Mouse (Mus musculus) kidney, adult 2 months (tissue): ENCODE results near the gene Npy4r. TPM values are rescaled to one million over a fixed set of nuclear protein-coding genes. Genes with fewer than 3 reads are reported as not detected.

Experiments used
- DNase-seq: peaks from one replicate; pipeline ENCODE4 v3.0.0; 2021
- H3K27ac ChIP-seq: fragments of 200-500 bp; 2 replicates; pipeline ENCODE4 v1.5.1; 2012; ENCODE audit warnings: low read depth, low read length, control low read depth, inconsistent platforms; ENCODE audit not compliant: insufficient read depth
- H3K27me3 ChIP-seq: fragments of 200-500 bp; replicated peaks from 2 replicates; pipeline ENCODE4 v1.6.1; 2012; ENCODE audit warnings: mild to moderate bottlenecking, moderate library complexity, low read length, inconsistent platforms; ENCODE audit not compliant: control insufficient read depth, insufficient read depth
- H3K36me3 ChIP-seq: fragments of 200-500 bp; 2 replicates; pipeline ENCODE4 v1.6.1; 2012; ENCODE audit warnings: mild to moderate bottlenecking, moderate library complexity, low read length, inconsistent platforms; ENCODE audit not compliant: control insufficient read depth, insufficient read depth
- H3K4me1 ChIP-seq: fragments of 200-500 bp; 2 replicates; pipeline ENCODE4 v1.6.1; 2011; ENCODE audit warnings: low read length; ENCODE audit not compliant: control insufficient read depth, insufficient read depth
- H3K4me3 ChIP-seq: fragments of 200-500 bp; 2 replicates; pipeline ENCODE4 v1.5.1; 2011; ENCODE audit warnings: mild to moderate bottlenecking, low read depth, low read length, control low read depth; ENCODE audit not compliant: insufficient read depth
- CTCF ChIP-seq: fragments of 200-500 bp; conservative IDR thresholded peaks from 2 replicates; pipeline ENCODE4 v1.5.1; 2011; ENCODE audit warnings: low read depth, mild to moderate bottlenecking, control low read depth, low read length, moderate library complexity, mixed read lengths; ENCODE audit not compliant: insufficient read depth, insufficient read length
- POLR2A ChIP-seq: fragments of 200-500 bp; IDR thresholded peaks from one replicate; pipeline ENCODE4 v1.6.1; 2011; ENCODE audit warnings: low read depth, low read length, control low read depth
- WGBS: fragments of 180-500 bp; shearing (Covaris S2); methylation state at CpG from one replicate; pipeline ENCODE4 v1.1.7; 2018; 5-methylcytosine and 5-hydroxymethylcytosine counted together
- polyA plus RNA-seq: library from polyadenylated mRNA; depleted of rRNA; stranded (reverse); fragments of >200 nt; gene quantifications from 2 replicates; pipeline ENCODE4 v1.2.3, GENCODE M21; 2012

Gene Npy4r
- polyA plus RNA-seq, 1 experiment: 0.06 TPM

DNA sequence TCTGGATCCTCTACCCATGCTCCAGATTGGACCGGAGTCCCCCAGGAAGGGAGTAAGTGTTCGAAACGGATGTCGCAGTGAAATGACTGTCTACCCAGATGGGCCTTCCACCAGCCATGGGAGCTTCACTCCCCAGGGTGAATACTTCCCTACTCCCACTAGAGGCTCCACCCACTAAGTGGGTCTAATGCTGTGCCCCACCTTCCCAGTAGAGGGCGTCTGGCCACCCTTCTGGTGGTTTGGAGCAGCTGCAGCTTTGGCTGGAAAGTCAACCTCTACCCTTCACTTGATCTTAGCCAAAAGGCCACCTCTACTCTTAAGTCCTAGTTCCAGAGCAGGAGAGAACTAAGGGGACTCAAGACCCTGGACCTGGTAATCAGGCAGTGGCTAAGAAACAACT lies 36.3 kb upstream of the Npy4r start:
- WGBS: 74% methylated on average over 5 of the region's 5 CpGs
- no peaks in the 10 kb centered on the region for H3K36me3 ChIP-seq
- peak; percentile 83 for TF ChIP-seq CTCF
- TF ChIP-seq POLR2A: no peak
- no peaks in the 10 kb centered on the region for H3K27me3 ChIP-seq
- no peak overlapping the region for H3K4me3 ChIP-seq
- DNase-seq: peak; percentile 63
- H3K27ac ChIP-seq: no peak overlapping the region
- no peaks in the 10 kb centered on the region for H3K4me1 ChIP-seq

DNA sequence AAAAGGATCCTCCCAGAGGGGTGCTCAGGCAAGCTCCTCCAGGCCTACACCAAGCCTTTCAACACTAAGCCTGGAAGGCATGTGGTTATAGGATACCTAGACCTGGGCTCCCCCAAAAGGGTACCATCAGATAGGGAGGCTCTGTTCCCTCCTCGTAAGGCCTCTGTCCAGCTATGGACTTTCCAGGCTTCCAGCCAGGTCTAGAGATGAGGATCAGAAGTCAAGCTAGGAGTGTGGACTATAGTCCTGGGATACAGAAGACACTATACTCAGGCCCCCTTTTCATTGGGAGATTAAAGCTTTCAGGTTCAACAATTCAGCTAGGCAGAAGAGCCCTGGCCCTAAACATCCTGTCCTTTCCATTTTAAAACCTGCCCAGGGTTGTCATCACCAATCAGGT lies 30.8 kb upstream of the Npy4r start:
- Histone ChIP-seq H3K36me3 (no peaks in the 10 kb centered on the region), H3K27ac (no peak overlapping the region), H3K27me3 (no peaks in the 10 kb centered on the region), H3K4me1 (no peaks in the 10 kb centered on the region), H3K4me3 (no peak overlapping the region)
- WGBS: 94% methylated on average over 1 of the region's 1 CpGs
- TF ChIP-seq CTCF (no peak), POLR2A (no peak)
- peak; percentile 60 for DNase-seq

DNA sequence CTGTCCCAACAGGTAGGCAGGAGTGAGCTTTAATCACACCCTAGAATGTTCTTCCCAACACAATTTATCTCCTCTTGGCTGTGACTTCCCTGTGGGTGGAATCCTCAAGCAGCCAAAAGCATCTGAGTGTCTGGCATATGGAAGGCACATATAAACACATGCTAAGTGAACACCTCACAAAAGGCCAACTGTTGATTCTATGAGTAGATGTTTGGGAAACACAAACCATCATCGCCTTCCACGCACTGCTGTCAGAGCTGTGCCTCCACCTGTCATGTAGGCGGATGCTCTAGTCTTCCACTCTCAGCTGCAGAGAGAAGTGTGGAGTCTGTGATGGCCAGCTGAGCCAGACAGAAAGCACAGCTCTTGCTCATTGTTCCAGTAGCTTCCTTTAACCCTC lies 27.1 kb upstream of the Npy4r start:
- no peaks in the 10 kb centered on the region for H3K36me3 ChIP-seq
- no peak for TF ChIP-seq CTCF
- no peak for TF ChIP-seq POLR2A
- no peak for DNase-seq
- H3K27ac ChIP-seq: no peak overlapping the region
- 87% methylated on average over 3 of the region's 3 CpGs for WGBS
- no peak overlapping the region for H3K4me3 ChIP-seq
- H3K27me3 ChIP-seq: no peaks in the 10 kb centered on the region
- H3K4me1 ChIP-seq: no peaks in the 10 kb centered on the region

GRCm38 (mm10) chr14:34171107-34171506 lies 18.8 kb upstream of the Npy4r start:
- Histone ChIP-seq H3K4me1 (no peaks in the 10 kb centered on the region), H3K27me3 (no peaks in the 10 kb centered on the region), H3K36me3 (no peaks in the 10 kb centered on the region), H3K4me3 (no peak overlapping the region), H3K27ac (no peak overlapping the region)
- no peak for TF ChIP-seq CTCF
- TF ChIP-seq POLR2A: no peak
- no peak for DNase-seq
- WGBS: 90% methylated on average over 3 of the region's 3 CpGs

- H3K4me1 ChIP-seq: 0 out of 2 replicates have a peak, but pooled peaks cover 2% of the 10 kb centered on the region
- WGBS: 52% methylated on average over 12 of the region's 12 CpGs
- no peaks in the 10 kb centered on the region for H3K36me3 ChIP-seq
- no peak overlapping the region for H3K27ac ChIP-seq
- no peak for DNase-seq
- no peaks in the 10 kb centered on the region for H3K27me3 ChIP-seq
- TF ChIP-seq CTCF: no peak
- TF ChIP-seq POLR2A: no peak
- no peak overlapping the region for H3K4me3 ChIP-seq
Measured at GRCm38 (mm10) chr14:34155752-34156151, 3.5 kb upstream of the Npy4r start.

DNA sequence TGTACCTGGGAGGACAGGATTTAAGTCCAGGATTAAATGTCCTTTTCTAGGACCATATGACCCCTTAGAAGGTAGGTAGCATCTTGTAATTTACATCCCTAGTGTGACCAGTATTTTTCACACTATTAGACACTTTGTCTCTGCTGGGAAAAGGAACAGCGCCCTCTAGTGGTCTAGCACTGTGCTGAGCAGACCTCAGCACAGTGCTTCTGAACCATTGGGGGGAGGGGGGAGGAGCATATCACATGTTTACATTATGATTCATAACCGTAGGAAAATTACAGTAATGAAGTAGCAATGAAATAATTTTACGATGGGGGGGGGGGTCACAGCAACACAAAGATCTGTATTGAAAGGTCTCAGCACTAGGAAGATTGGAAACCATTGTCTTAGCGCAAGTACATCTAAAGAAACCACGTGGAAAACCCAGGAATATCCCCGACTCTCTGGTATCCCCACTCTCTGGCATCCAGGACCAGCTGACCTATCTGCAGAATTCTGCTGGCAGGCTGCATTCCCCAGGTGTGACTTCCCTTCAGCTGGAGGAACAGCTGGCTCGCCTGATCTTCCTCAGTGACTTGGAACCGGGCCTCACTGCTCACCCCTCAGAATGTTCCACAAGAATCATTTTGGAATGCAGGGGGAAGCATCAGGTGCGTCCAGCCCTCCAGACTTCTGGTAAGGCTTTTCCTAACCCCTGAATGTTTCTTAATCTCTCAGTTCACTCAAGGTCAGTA lies 2.5 kb upstream of the Npy4r start:
- Histone ChIP-seq H3K27me3 (no peaks in the 10 kb centered on the region), H3K4me1 (0 out of 2 replicates have a peak, but pooled peaks cover 2% of the 10 kb centered on the region), H3K36me3 (no peaks in the 10 kb centered on the region), H3K4me3 (no peak overlapping the region), H3K27ac (no peak overlapping the region)
- 47% methylated on average over 9 of the region's 9 CpGs for WGBS
- peak; percentile 34 for DNase-seq
- TF ChIP-seq CTCF: peak; percentile 58
- no peak for TF ChIP-seq POLR2A

- no peaks in the 10 kb centered on the region for H3K36me3 ChIP-seq
- WGBS: 95% methylated on average over 10 of the region's 10 CpGs
- no peak for DNase-seq
- no peak overlapping the region for H3K27ac ChIP-seq
- TF ChIP-seq POLR2A: no peak
- no peak for TF ChIP-seq CTCF
- H3K27me3 ChIP-seq: no peaks in the 10 kb centered on the region
- H3K4me1 ChIP-seq: no peaks in the 10 kb centered on the region
- no peak overlapping the region for H3K4me3 ChIP-seq
Measured at GRCm38 (mm10) chr14:34142915-34143314, 9.4 kb downstream of the Npy4r start.
